Mouse (Mus musculus) liver, embryonic 13.5 days (tissue): ENCODE measurements around the gene Cuedc2. TPM values are rescaled to one million over a fixed set of nuclear protein-coding genes. Genes with fewer than 3 reads are reported as not detected.

Source experiments
- ATAC-seq: fragments of 200-750 bp; cut with Nextera tagmentation; 2 replicates; pipeline ENCODE4 v1.8.0; 2017; ENCODE audit warnings: low read depth, mild to moderate bottlenecking, moderate number of reproducible peaks, moderate library complexity
- DNase-seq: peaks from one replicate; pipeline ENCODE4 v3.0.0; 2022
- H3K27ac ChIP-seq: fragments of 300-500 bp; sonication (generic); 2 replicates; pipeline ENCODE4 v1.5.1; 2015; ENCODE audit warnings: moderate library complexity, mild to moderate bottlenecking, inconsistent platforms
- H3K27me3 ChIP-seq: fragments of 300-500 bp; sonication (generic); 2 replicates; pipeline ENCODE4 v1.6.1; 2015; ENCODE audit warnings: mild to moderate bottlenecking, inconsistent platforms
- H3K36me3 ChIP-seq: fragments of 300-500 bp; sonication (generic); 2 replicates; pipeline ENCODE4 v1.6.1; 2015; ENCODE audit warnings: mild to moderate bottlenecking, inconsistent platforms
- H3K4me1 ChIP-seq: fragments of 300-500 bp; sonication (generic); replicated peaks from 2 replicates; pipeline ENCODE4 v1.6.1; 2015; ENCODE audit warnings: inconsistent platforms
- H3K4me2 ChIP-seq: fragments of 300-500 bp; sonication (generic); 2 replicates; pipeline ENCODE4 v1.6.1; 2015; ENCODE audit warnings: inconsistent platforms, mild to moderate bottlenecking, moderate library complexity
- H3K4me3 ChIP-seq: fragments of 300-500 bp; sonication (generic); replicated peaks from 2 replicates; pipeline ENCODE4 v1.5.1; 2015; ENCODE audit warnings: mild to moderate bottlenecking, inconsistent platforms
- H3K9ac ChIP-seq: fragments of 300-500 bp; sonication (generic); 2 replicates; pipeline ENCODE4 v1.6.1; 2015; ENCODE audit warnings: mild to moderate bottlenecking, inconsistent platforms
- H3K9me3 ChIP-seq: fragments of 300-500 bp; sonication (generic); replicated peaks from 2 replicates; pipeline ENCODE4 v1.6.1; 2016; ENCODE audit warnings: inconsistent platforms
- WGBS: fragments of 180-500 bp; shearing (Covaris S2); methylation state at CpG from one replicate; pipeline ENCODE4 v1.1.7; 2015; ENCODE audit not compliant: insufficient replicate concordance; 5-methylcytosine and 5-hydroxymethylcytosine counted together
- polyA plus RNA-seq: library from polyadenylated mRNA; unstranded; fragments of >200 nt; fragmentation: Nextera tagmentation; extraction: Ambion mirVana; gene quantifications from 2 replicates; pipeline ENCODE4 v1.2.1, GENCODE M21; 2015

Cuedc2 gene
- polyA plus RNA-seq, 1 experiment from 2014 or later, result 85.6 TPM

GRCm38 (mm10) chr19:46338942-46339286 is 412 bp upstream of the Cuedc2 start:
- Histone ChIP-seq H3K4me2 (peak overlapping the region; percentile 79), H3K36me3 (no peaks in the 10 kb centered on the region), H3K27me3 (no peaks in the 10 kb centered on the region), H3K9me3 (no peaks in the 10 kb centered on the region), H3K4me3 (peak overlapping the region; percentile 46), H3K4me1 (peaks cover 58% of the 10 kb centered on the region), H3K9ac (peak overlapping the region; percentile 46), H3K27ac (peak overlapping the region; percentile 77)
- 19% methylated on average over 6 of the region's 6 CpGs for WGBS
- peak; percentile 27 for ATAC-seq
- no peak for DNase-seq

GRCm38 (mm10) chr19:46337719-46338330 is 677 bp downstream of the Cuedc2 start:
- H3K9ac ChIP-seq, result peak overlapping the region; percentile 77
- H3K4me3 ChIP-seq, result peak overlapping the region; percentile 69
- H3K27me3 ChIP-seq, result no peaks in the 10 kb centered on the region
- DNase-seq (no peak), ATAC-seq (no peak)
- no peaks in the 10 kb centered on the region for H3K36me3 ChIP-seq
- WGBS, result 37% methylated on average over 15 of the region's 15 CpGs
- H3K4me1 ChIP-seq, result peaks cover 48% of the 10 kb centered on the region
- no peaks in the 10 kb centered on the region for H3K9me3 ChIP-seq
- H3K4me2 ChIP-seq, result peak overlapping the region; percentile 79
- H3K27ac ChIP-seq, result peak overlapping the region; percentile 65

GRCm38 (mm10) chr19:46333906-46334305 is 4.6 kb downstream of the Cuedc2 start:
- Histone ChIP-seq H3K27ac (no peak overlapping the region), H3K4me1 (peaks cover 41% of the 10 kb centered on the region), H3K9me3 (no peaks in the 10 kb centered on the region), H3K27me3 (peaks cover 5% of the 10 kb centered on the region; the same call in 1 of the 2 replicates), H3K4me2 (no peak overlapping the region), H3K36me3 (peaks cover 20% of the 10 kb centered on the region), H3K4me3 (no peak overlapping the region), H3K9ac (no peak overlapping the region)
- ATAC-seq (no peak), DNase-seq (no peak)
- WGBS, result 72% methylated on average over 3 of the region's 3 CpGs

GRCm38 (mm10) chr19:46332721-46333339 is 5.7 kb downstream of the Cuedc2 start:
- Histone ChIP-seq H3K36me3 (peaks cover 20% of the 10 kb centered on the region), H3K4me1 (peaks cover 40% of the 10 kb centered on the region), H3K27me3 (peaks cover 5% of the 10 kb centered on the region; the same call in 1 of the 2 replicates), H3K27ac (0 out of 2 replicates have a peak overlapping the region, but pooled peaks have one; percentile 3), H3K4me3 (no peak overlapping the region), H3K4me2 (no peak overlapping the region), H3K9me3 (no peaks in the 10 kb centered on the region), H3K9ac (no peak overlapping the region)
- ATAC-seq, result no peak
- WGBS, result 69% methylated on average over 7 of the region's 7 CpGs
- DNase-seq, result no peak

- Histone ChIP-seq H3K27me3 (peaks cover 13% of the 10 kb centered on the region), H3K4me3 (no peak overlapping the region), H3K9me3 (no peaks in the 10 kb centered on the region), H3K36me3 (peaks cover 20% of the 10 kb centered on the region), H3K27ac (0 out of 2 replicates have a peak overlapping the region, but pooled peaks have one; percentile 3), H3K9ac (no peak overlapping the region), H3K4me1 (peaks cover 40% of the 10 kb centered on the region), H3K4me2 (no peak overlapping the region)
- ATAC-seq (no peak), DNase-seq (no peak)
- 75% methylated on average over 3 of the region's 3 CpGs for WGBS
Observed at GRCm38 (mm10) chr19:46331936-46332335, 6.6 kb downstream of the Cuedc2 start.

GRCm38 (mm10) chr19:46331326-46331725 is 7.2 kb downstream of the Cuedc2 start:
- no peak overlapping the region for H3K9ac ChIP-seq
- H3K4me3 ChIP-seq, result no peak overlapping the region
- H3K36me3 ChIP-seq, result peaks cover 20% of the 10 kb centered on the region
- H3K4me1 ChIP-seq, result peaks cover 40% of the 10 kb centered on the region
- WGBS, result 86% methylated on average over 14 of the region's 14 CpGs
- DNase-seq (no peak), ATAC-seq (no peak)
- no peaks in the 10 kb centered on the region for H3K9me3 ChIP-seq
- H3K4me2 ChIP-seq, result no peak overlapping the region
- no peak overlapping the region for H3K27ac ChIP-seq
- peaks cover 19% of the 10 kb centered on the region for H3K27me3 ChIP-seq

- no peak for DNase-seq
- 83% methylated on average over 12 of the region's 12 CpGs for WGBS
- ATAC-seq, result no peak
- peaks cover 20% of the 10 kb centered on the region for H3K36me3 ChIP-seq
- H3K9me3 ChIP-seq, result no peaks in the 10 kb centered on the region
- no peak overlapping the region for H3K4me3 ChIP-seq
- peaks cover 39% of the 10 kb centered on the region for H3K4me1 ChIP-seq
- H3K27me3 ChIP-seq, result peaks cover 25% of the 10 kb centered on the region
- no peak overlapping the region for H3K9ac ChIP-seq
- no peak overlapping the region for H3K27ac ChIP-seq
- H3K4me2 ChIP-seq, result no peak overlapping the region
Observed at GRCm38 (mm10) chr19:46330696-46331095, 7.8 kb downstream of the Cuedc2 start.

- Histone ChIP-seq H3K4me2 (peak overlapping the region; percentile 100), H3K4me1 (peaks cover 42% of the 10 kb centered on the region), H3K9me3 (no peaks in the 10 kb centered on the region), H3K9ac (0 out of 2 replicates have a peak overlapping the region, but pooled peaks have one; percentile 83), H3K4me3 (peak overlapping the region; percentile 82), H3K27ac (no peak overlapping the region), H3K36me3 (peaks cover 20% of the 10 kb centered on the region), H3K27me3 (peaks cover 32% of the 10 kb centered on the region)
- WGBS, result 7% methylated on average over 16 of the region's 16 CpGs
- ATAC-seq (peak; percentile 48), DNase-seq (peak; percentile 79)
Observed at GRCm38 (mm10) chr19:46329951-46330350, 8.6 kb downstream of the Cuedc2 start.

GRCm38 (mm10) chr19:46329031-46329641 is 9.4 kb downstream of the Cuedc2 start:
- H3K27me3 ChIP-seq, result peaks cover 41% of the 10 kb centered on the region
- H3K4me2 ChIP-seq, result peak overlapping the region; percentile 100
- ATAC-seq (no peak), DNase-seq (no peak)
- peak overlapping the region; percentile 91 for H3K27ac ChIP-seq
- H3K4me1 ChIP-seq, result peaks cover 46% of the 10 kb centered on the region
- WGBS, result 4% methylated on average over 54 of the region's 54 CpGs
- peaks cover 20% of the 10 kb centered on the region for H3K36me3 ChIP-seq
- H3K9ac ChIP-seq, result peak overlapping the region; percentile 83
- peak overlapping the region; percentile 82 for H3K4me3 ChIP-seq
- H3K9me3 ChIP-seq, result no peaks in the 10 kb centered on the region

- Histone ChIP-seq H3K9me3 (no peaks in the 10 kb centered on the region), H3K36me3 (peaks cover 20% of the 10 kb centered on the region), H3K27me3 (peaks cover 48% of the 10 kb centered on the region), H3K4me3 (peak within 1 kb of the TSS; percentile 82), H3K4me2 (peak within 1 kb of the TSS; percentile 100), H3K9ac (peak within 1 kb of the TSS; percentile 83), H3K27ac (peak within 1 kb of the TSS; percentile 91), H3K4me1 (peaks cover 46% of the 10 kb centered on the region)
- DNase-seq (peak; percentile 88), ATAC-seq (peak; percentile 87)
- under 1% methylated on average over 81 of the region's 81 CpGs for WGBS
Observed at GRCm38 (mm10) chr19:46328081-46329030, 10.1 kb downstream of the Cuedc2 start, which contains the start of gene Fbxl15. Gene Fbxl15 (plus strand): TSS chr19:46328184.
